Comparison of ENCODE assay signal across 11 mouse cellular contexts in the genomic region with DNA sequence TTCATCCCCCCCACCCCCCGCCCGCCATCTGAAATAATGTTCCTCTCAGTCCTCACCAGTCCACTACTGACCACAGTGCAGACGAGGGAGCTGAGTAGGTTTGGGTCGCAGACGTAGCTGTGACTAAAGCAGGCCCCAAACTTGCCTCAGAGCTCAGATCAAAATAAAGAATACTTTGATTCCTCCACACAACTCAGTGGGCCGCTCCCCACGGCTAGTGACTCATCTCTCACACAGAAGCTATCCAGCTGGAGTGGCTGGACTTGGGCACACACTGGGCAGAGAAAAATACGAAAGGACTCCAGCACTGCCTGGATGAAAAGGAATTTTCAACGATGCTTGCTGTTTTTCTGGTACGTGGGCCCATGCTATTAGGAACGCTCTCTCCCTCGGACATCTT. TPM values are rescaled to one million over a fixed set of nuclear protein-coding genes. Genes with fewer than 3 reads are reported as not detected.
DNase-seq lines count a peak whose midpoint lies in the region; ATAC-seq lines count a peak whose summit lies in the region.
"Had no signal": no experiment of that assay in that cellular context is flagged by ENCODE, and none has a peak within 500 bp of the region (broad histone marks: within the 10 kb centered on the region; RNA-seq: fewer than 3 reads in every experiment).

No protein-coding gene starts in this region.

- no peak overlapping the region for H3K4me3 ChIP-seq in embryonic facial prominence, embryonic 10.5 days
- no peak overlapping the region for H3K4me3 ChIP-seq in hindbrain, embryonic 13.5 days
- no peak overlapping the region for H3K4me3 ChIP-seq in neural tube, embryonic 15.5 days (replicated peaks)

- no peak for ATAC-seq in hindbrain, embryonic 13.5 days (ENCODE audit: low FRiP score)
- no peak for ATAC-seq in neural tube, embryonic 15.5 days (ENCODE audit: low FRiP score)

- H3K27me3 ChIP-seq in embryonic facial prominence, embryonic 10.5 days (replicated peaks; ENCODE audit: low read depth, poor library complexity, severe bottlenecking): no peaks in the 10 kb centered on the region
- H3K27me3 ChIP-seq in hindbrain, embryonic 13.5 days: no peaks in the 10 kb centered on the region
- no peaks in the 10 kb centered on the region for H3K27me3 ChIP-seq in neural tube, embryonic 15.5 days (replicated peaks)

- 85% methylated on average over 12 of the region's 12 CpGs for WGBS in embryonic facial prominence, embryonic 10.5 days
- WGBS in hindbrain, embryonic 13.5 days: 61% methylated on average over 12 of the region's 12 CpGs
- 68% methylated on average over 12 of the region's 12 CpGs for WGBS in neural tube, embryonic 15.5 days

- no peaks in the 10 kb centered on the region for H3K9me3 ChIP-seq in embryonic facial prominence, embryonic 10.5 days
- no peaks in the 10 kb centered on the region for H3K9me3 ChIP-seq in hindbrain, embryonic 13.5 days
- H3K9me3 ChIP-seq in neural tube, embryonic 15.5 days (replicated peaks): no peaks in the 10 kb centered on the region

- DNase-seq in lung, postnatal 36 days: peak; percentile 33
- no peak for DNase-seq in lung, postnatal 10 days
- DNase-seq in embryonic facial prominence, embryonic 10.5 days (ENCODE audit: low spot score): no peak
- no peak for DNase-seq in thymus, adult 18-20 months
- no peak for DNase-seq in cerebellum, adult 8-10 months
- DNase-seq in right cerebral cortex, postnatal 10 days (ENCODE audit: low spot score in 2 of 2): no peak
- DNase-seq: cerebellum, adult 9-10 months; gastrocnemius, postnatal 14 days; spleen, adult 18-20 months had no signal

- H3K27ac ChIP-seq in embryonic facial prominence, embryonic 10.5 days (replicated peaks): 0 out of 2 replicates have a peak overlapping the region, but pooled peaks have one; percentile 44
- H3K27ac ChIP-seq in hindbrain, embryonic 13.5 days: peak overlapping the region; percentile 91
- H3K27ac ChIP-seq in neural tube, embryonic 15.5 days (replicated peaks): peak overlapping the region; percentile 85

- peaks cover 44% of the 10 kb centered on the region for H3K36me3 ChIP-seq in embryonic facial prominence, embryonic 10.5 days (replicated peaks)
- H3K36me3 ChIP-seq in hindbrain, embryonic 13.5 days: peaks cover 45% of the 10 kb centered on the region
- H3K36me3 ChIP-seq in neural tube, embryonic 15.5 days: peaks cover 32% of the 10 kb centered on the region

- 0 out of 2 replicates have a peak overlapping the region, but pooled peaks have one; percentile 30 for H3K9ac ChIP-seq in hindbrain, embryonic 13.5 days
- no peak overlapping the region for H3K9ac ChIP-seq in neural tube, embryonic 15.5 days (replicated peaks)

- no peak overlapping the region for H3K4me2 ChIP-seq in hindbrain, embryonic 13.5 days
- H3K4me2 ChIP-seq in neural tube, embryonic 15.5 days: no peak overlapping the region

- H3K4me1 ChIP-seq in embryonic facial prominence, embryonic 10.5 days: peaks cover 38% of the 10 kb centered on the region
- H3K4me1 ChIP-seq in hindbrain, embryonic 13.5 days (replicated peaks): peaks cover 72% of the 10 kb centered on the region
- H3K4me1 ChIP-seq in neural tube, embryonic 15.5 days: peaks cover 72% of the 10 kb centered on the region

RNA-seq across cellular contexts. Expression of gene Snx11, which starts 10.8 kb away (rescaled TPM):
- polyA plus RNA-seq in embryonic facial prominence, embryonic 10.5 days (2016; fragmentation: Nextera tagmentation; extraction: Ambion mirVana): 22.4 and 25.5 TPM in 2 replicates
- polyA plus RNA-seq in hindbrain, embryonic 13.5 days (2015; fragmentation: Nextera tagmentation; extraction: Ambion mirVana): 69.0 and 71.8 TPM in 2 replicates
- 70.4 and 81.7 TPM in 2 replicates for polyA plus RNA-seq in neural tube, embryonic 15.5 days (2015; fragmentation: Nextera tagmentation; extraction: Ambion mirVana)

RNA-seq across cellular contexts. Expression of gene Cbx1, which starts 22.4 kb away (rescaled TPM):
- 201 and 213 TPM in 2 replicates for polyA plus RNA-seq in embryonic facial prominence, embryonic 10.5 days (2016; fragmentation: Nextera tagmentation; extraction: Ambion mirVana)
- polyA plus RNA-seq in hindbrain, embryonic 13.5 days (2015; fragmentation: Nextera tagmentation; extraction: Ambion mirVana): 108 and 109 TPM in 2 replicates
- polyA plus RNA-seq in neural tube, embryonic 15.5 days (2015; fragmentation: Nextera tagmentation; extraction: Ambion mirVana): 60.9 and 69.5 TPM in 2 replicates
